Mouse (Mus musculus) adrenal gland, adult (tissue): ENCODE results near the gene Vps4a.
"Not testable (repeated sequence)": the region's sequence is repeated elsewhere in the genome, so short reads cannot be mapped to it uniquely, and the experiment has no call there.

Source experiments
- DNase-seq, 2 experiments: peaks; one replicate each; pipeline ENCODE4 v3.0.0; 2022 to 2023; ENCODE audit warnings: low spot score in 1 of 2; ENCODE audit not compliant: inconsistent age in 2 of 2

Gene Vps4a

DNA sequence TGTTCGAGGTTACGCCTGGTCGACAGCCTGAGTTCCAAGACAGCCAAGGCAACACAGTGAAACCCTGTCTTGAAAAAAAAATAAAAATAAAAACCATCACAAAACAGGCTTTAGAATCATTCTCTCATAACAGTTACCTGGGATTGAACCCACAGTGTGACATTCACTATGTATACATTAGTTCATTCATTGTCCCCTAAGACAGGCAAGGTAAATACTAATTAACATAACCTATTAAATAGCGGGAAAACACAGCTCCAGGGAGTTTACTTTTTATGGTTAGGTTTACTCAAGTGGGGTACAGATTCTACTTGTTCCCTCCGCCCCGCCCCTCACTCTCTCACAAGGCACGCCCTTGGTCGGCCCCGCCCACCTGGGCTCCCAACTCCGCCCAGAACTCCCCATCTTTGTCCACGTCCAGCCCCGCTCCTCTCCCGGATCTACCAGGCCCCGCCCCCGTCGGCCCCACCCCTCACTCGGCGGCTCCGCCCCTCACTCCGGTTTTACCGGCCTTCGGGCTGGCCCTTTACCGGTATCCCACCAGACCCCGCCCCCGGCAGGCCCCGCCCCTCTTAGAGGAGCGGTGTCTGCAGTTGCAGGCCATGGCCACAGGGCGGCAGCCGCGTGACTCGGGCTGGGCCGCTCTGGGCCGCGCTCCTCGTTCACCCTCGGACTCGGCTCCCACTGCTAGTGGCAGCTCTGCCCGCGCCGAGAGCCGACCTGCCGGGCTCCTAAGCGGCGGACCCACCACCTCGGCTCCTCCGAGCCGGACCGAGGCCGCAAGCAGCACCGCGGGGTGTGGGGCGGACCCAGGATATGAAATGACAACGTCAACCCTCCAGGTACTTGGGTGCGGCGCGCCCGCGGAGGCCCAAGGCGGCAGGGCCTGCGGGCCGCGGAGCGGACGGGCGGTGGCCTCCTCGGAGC, at the start of gene Vps4a:
Gene Vps4a (plus strand): TSS at position 573 of the 927 bp plus-strand sequence.
- DNase-seq: peak; percentile 98 to 100

DNA sequence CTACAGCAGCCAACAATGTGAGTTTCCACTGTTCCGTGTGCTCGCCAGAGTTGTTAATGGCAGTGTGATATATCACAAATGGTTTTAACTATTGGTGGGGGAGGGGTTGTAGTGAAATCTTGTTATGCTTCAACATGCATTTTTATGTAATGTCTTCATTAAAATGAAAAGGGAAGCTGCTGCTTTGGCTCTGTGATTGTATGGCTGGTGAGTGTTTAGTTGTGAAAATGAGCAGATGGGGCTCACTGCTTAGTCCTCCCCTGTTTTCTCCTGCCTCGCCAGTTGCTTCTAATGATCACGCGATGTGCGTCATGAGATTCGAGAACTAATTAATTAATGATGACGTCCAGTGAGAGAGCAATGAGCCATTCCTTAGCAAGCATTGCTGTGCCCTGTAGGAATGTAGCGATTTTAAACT, 45.6 kb upstream of the Vps4a start:
- no peak for DNase-seq

DNA sequence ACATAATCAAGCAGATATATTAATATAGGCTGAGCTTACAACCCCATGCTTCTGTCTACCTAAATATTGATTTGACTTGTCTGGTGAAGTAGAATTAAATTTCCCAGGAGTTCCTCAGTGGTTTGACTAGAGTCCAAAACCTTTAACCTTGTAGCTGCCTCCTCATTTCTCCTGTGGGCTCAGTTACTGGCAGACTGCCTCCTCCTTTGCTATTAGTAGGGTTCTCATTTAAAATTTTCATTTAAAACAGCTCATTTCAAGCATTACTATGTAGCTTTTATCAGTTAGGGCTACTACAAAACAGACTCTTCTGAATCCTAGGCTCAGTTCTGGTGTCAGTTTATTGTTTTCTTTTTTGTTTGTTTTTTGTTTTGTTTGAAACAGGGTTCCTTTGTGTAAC, 45.1 kb upstream of the Vps4a start:
- DNase-seq: peak in 1 of 2 experiments; percentile 64

DNA sequence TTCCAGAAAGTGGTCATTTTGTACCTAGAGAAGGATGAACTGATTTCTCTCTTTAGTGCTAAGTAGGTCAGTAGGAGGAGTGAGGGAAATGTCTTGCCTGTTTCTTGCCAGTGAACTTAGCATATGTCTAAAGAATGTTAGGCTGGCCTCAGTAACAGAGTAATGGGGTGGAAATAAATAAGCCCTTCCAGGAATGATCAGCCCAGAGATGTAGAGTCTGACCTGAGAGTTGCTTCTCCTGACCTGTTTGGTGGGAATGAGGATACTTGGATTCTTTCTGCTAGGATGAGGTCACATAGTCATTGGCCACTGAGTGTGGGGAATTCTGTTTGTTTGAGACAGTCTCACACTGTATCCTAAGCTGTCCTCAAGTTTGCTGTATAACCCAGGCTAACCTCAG, 43.5 kb upstream of the Vps4a start:
- no peak for DNase-seq

DNA sequence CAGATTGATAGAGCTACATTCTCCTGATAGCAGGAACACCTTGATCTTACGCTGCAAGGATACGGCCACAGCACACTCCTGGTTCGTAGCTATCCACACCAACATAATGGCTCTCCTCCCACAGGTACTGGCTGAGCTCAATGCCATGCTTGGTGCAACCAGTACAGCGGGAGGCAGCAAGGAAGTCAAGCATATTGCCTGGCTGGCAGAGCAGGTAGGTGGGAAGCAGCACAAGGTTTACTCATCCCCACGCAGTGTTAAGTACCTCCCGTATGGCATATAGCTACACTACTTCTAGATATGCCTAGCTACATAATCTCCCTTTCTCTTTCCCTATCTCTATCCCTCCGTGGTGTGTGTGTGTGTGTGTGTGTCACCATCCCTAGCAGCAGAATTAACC, 39.6 kb upstream of the Vps4a start:
- no peak for DNase-seq

DNA sequence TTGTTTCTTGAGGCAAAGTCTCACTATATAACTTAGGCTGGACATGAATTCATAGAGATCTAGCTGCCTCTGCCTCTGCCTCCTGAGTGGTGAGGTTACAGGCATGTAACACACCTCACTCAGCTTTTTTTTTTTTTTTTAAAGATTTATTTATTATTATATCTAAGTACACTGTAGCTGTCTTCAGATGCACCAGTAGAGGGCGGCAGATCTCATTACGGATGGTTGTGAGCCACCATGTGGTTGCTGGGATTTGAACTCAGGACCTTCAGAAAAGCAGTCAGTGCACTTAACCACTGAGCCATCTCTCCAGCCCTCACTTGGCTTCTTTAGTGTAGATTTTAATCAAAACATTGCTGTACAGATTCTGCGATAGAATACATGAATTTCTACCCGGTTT, 34.7 kb upstream of the Vps4a start:
- not testable (repeated sequence) for DNase-seq

DNA sequence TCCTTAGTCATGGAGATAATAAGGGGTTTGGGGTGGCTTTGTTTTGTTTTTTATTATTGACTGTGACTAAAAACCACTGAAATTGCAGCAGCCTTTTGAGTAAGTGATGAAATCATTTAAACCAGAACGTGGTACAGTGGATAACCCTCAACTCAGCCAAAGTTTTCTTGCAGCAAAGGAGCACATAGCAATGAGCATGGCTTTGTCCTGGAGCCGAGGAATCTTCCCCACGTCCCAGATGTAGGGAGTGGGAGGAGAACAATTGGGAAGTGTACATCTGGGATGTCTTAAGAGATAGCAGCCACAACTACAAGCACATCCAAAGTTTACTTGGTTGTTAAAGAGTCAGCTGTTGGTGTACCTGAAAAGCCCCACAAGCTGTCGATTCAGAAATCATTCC, 33.6 kb upstream of the Vps4a start:
- no peak for DNase-seq

DNA sequence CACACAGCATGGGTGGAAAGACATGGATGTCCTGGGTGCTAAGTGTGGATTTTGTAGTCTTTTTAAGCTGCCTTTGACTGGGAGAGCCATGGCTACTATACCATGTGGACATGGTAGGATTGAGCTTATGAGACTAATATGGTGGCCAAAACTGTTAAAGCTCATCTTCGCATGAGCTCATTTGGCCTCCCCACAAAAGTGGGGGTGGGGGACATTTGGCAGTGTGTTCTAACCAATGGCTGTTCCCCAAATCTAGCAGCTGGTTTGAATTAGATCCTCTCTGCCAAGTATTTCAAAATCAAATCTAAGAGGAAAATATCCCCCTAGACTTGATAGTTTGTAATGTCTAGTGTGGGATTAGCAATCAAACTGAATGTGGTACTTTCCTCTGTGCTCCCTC, 32.0 kb upstream of the Vps4a start:
- no peak for DNase-seq

DNA sequence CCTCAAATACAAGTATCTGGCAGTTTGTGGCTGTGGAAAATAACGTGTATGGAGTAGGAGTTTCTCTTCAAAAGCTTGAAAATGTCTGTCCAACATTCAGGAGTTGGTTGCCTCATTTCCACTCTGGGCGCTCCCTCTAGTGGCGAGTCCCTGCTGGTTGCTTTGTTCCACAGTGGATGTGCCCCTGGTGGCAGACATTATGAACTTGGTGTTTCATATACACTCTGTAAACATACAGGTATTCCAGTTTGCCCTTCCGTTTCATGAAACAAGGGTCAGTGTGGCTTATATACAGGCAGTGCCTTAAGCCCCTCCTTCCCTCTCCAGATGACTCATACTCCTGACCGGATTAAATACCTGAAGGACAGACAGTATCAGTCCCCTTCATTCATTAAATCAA, 28.5 kb upstream of the Vps4a start:
- peak; percentile 87 to 97 for DNase-seq

DNA sequence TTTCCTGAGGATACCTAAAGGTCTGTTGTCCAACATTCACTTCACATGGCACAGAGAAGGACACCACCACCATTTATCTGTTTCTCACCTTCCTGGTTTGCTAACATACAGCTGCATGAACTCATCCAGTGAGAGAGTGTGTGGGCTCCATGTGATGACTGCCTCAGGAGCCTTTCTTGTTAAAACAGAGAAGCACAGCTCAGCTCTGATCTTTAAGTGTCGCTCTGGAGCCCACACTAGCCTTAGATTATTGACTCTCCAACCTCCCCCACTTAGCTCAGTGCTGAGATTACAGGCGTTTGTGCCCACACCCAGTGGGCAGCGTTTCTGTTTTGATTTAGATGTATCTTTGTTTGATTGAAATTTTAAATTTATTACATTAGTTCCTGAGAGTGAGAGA, 23.2 kb upstream of the Vps4a start:
- no peak for DNase-seq

DNA sequence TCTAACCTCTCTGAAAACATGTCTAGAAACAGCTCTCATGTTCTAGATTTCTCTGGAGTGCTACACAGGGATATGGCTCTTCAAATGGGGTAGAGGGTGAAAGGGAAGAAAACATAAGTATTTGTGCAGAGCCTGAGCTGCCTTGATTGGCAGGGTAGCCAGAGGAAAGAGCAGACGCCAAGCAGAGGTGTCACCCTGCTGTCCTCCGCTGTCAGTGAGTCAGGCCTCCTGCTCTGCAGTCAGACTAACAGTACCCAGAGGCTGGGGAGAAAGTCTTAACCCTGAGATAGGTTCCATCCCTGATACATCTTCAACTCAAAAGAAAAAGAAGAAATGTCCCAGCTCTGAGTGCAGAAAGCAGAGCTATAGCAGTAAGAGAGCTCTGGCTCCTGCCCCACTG, 18.4 kb upstream of the Vps4a start:
- DNase-seq: peak in 1 of 2 experiments; percentile 52

DNA sequence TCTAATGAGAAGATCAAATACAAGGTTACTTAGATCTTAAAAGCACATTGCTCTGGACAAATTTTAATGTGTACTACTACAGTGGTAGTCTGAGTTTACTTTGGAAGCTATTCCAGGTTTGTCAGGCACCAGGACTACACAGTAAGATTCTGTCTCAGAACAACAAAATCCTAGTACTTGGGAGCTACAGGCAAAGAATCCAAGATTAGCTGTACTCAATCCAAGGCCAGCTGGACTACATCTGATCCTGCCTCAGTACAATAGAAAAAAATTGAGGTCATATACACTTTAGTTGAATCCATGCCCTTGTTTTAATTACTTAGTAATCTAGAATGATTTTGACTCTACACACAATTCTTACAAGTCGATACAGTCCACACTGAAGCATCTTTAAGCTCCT, 16.1 kb upstream of the Vps4a start:
- DNase-seq: no peak

DNA sequence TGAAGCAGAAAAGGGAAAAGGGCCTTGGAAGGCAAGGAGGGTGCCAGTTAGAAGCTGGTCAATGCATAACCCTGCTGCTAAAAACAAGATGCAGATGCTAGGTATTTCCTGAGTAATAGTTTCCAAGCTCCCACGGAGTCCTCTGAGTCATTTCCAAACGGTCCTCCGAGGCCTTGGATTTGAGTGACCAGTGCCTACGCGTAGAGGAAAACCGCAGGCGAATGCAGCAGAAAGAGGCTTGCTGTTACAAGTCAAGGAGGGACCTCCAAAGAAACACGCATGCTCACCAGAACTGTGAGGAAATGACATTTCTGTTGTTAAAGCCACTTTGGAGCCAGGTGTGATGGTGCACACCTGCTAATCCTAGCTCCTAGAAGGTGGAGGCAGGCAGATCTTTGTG, 7.5 kb upstream of the Vps4a start:
- DNase-seq: peak; percentile 85 to 92

DNA sequence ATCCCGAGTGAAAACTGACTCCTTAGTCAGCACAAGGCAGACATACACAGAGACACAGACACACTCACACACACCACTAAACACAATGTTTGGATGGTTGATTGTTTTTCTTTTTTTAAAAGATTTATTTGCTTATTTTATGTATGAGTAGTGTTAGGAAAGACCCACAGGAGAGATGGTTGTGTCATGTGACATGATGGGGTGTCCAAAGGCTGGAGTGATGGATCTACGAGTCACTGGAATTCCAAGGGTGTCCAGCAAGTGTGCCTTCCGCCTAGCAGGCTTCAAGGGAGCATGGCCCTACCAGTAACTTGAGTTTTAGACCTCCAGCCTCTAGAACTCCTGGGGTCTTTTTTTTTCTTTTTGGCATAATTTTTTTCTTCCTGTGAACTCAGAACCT, 1.7 kb upstream of the Vps4a start:
- DNase-seq: no peak

DNA sequence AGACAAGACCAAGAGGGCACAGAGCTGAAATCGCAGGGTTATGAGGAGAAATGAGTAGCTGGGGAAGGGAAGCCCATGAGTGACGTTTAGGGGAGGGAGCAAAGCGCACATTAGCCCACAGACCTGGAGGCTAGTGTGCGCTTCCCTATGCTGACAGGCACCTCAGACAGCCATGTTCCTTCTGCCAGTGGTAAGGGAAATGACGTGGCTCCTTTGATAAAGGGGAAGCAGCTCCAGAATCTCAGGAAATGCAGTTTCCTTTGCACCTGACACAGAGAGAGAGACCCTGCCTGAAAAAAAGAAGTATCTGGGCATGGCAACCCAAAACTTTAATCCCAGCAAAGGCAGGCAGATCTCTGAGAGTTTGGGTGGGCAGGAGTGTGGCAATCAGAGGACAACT, 964 bp upstream of the Vps4a start:
- no peak for DNase-seq

DNA sequence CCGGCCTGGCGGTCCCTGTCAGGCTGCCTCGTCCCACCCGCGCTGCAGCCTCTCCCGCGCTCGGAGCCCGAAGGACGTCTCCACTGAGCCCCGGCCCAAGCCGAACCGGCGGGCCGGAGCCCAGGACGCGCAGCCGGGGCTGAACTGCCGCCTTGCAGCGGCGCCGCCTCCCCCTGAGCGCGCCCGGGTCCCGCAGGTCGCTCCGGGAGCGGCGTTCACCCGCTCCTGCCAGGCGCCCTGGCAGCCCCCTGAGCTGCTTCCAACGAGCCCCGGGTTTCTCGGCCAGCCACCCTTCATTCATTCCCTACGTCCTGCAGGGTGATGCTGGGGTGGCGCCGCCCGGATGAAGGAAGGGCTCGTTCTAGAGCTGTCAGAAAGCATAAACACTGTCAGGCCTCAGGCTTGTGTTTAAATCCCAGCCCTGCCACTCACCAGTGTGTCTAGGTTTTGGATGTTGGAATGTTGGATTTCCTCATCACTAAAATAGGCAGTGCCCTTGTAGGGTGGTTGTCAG, 612 bp downstream of the Vps4a start:
- DNase-seq: no peak

DNA sequence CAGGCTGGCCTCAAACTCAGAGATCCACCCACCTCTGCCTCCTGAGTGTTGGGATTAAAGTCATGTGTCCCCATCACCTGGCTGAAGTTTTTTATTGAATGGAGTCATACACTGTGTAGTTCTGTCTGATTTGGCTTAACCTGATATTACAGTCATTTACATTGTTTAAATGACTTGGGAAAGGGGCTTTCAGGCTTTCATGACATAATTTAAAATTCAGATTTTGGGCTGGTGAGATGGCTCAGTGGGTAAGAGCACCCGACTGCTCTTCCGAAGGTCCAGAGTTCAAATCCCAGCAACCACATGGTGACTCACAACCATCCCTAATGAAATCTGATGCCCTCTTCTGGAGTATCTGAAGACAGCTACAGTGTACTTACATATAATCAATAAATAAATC, 2.6 kb downstream of the Vps4a start:
- not testable (repeated sequence) for DNase-seq

DNA sequence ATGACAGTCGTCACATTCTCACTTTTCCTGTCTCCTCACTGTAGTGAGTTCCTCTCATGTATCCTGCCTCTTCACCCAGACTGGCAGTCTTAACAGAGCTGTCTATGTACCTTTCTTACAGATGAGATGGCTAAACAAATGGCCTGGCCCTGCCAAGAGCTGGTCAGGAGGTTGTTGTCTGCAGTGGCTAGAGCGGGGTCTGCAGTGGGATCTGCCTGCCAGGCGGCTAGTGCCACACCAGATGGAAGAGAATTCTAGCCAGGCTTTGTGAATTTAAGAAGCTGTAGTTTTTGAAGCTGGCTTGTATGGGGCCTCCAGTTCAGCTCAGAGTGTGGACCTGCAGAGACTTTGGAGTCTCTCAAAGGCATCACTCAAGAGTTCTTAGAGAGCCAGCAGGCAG, 4.6 kb downstream of the Vps4a start:
- DNase-seq: no peak

DNA sequence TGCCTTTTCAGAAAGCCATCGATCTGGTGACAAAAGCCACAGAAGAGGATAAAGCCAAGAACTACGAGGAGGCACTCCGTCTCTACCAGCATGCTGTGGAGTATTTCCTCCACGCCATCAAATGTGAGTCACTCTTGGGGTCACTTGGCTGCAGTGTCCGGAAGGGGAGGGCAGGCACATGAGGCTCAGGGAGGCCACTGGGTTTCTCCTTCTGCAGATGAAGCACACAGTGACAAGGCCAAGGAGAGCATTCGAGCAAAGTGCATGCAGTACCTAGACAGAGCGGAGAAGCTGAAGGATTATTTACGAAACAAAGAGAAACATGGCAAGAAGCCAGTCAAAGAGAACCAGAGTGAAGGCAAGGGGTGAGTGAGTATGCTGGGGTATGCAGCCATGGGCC, 5.6 kb downstream of the Vps4a start:
- DNase-seq: peak; percentile 65 to 67

DNA sequence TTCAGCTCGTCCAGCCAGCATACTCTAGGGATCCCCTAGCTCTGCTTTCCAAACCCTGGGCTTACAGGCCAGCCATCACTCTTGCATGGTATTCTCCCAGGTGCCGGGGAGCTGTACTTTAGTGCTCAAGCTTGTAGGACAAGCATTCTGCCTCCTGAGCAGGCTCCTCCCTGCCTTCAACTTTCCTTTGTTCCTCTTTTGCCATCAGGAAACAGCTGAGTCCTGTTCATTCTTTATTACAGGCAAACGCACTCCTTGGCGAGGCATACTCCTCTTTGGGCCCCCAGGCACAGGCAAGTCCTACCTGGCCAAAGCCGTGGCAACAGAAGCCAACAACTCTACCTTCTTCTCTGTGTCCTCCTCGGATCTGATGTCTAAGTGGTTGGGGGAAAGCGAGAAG, 9.6 kb downstream of the Vps4a start:
- no peak for DNase-seq

DNA sequence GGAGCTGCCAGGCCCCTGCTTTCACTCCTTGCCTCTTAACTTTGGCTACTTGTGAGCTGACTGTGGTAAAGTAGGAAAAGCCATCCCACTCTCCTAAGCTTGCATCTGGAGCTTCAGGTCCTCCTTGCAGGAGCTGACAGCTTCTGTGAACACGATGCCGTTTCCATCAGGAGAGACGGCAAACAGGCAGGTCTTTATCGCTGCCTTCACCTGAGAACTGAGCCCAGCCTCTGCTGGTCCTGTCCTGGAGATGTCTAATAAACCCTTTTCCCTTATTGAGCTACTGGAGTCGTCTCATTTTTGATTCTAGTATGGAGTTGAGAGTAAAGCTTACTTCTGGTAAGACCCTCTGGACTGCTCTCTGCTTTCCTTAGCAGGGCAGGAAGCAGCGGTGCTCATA, 14.5 kb downstream of the Vps4a start:
- peak in 1 of 2 experiments; percentile 26 for DNase-seq

DNA sequence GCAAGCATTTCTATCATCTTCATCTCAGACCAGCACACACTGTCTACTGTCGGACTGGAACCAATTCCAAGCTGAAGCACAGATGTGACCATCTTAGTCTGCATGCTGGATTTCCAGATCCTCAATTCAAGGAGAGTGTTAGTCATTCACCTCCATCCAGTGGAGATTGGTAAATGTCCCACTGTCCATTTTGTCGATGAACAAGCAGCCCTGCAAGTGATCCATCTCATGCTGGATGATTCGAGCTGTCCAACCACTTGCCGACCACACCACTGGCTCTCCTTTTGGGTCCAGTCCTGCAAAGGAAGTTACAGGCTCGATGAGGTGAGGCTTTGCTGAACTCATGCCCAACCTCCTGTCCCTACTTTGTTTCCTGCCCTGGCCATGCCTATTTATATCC, 16.0 kb downstream of the Vps4a start:
- peak in 1 of 2 experiments; percentile 64 for DNase-seq
